Mouse (Mus musculus) small intestine, adult 2 months (tissue): Measurements from ENCODE around the gene Sec61a1. TPM values are rescaled to one million over a fixed set of nuclear protein-coding genes. Genes with fewer than 3 reads are reported as not detected.

ENCODE experiments used
- H3K27ac ChIP-seq: fragments of 200-500 bp; 2 replicates; pipeline ENCODE4 v1.5.1; 2012; ENCODE audit warnings: low read depth, low read length, control low read depth, inconsistent platforms; ENCODE audit not compliant: insufficient read depth
- H3K27me3 ChIP-seq: fragments of 200-500 bp; 2 replicates; pipeline ENCODE4 v1.6.1; 2012; ENCODE audit warnings: mild to moderate bottlenecking, moderate library complexity, low read length, inconsistent platforms; ENCODE audit not compliant: control insufficient read depth, insufficient read depth
- H3K36me3 ChIP-seq: fragments of 200-500 bp; 2 replicates; pipeline ENCODE4 v1.6.1; 2012; ENCODE audit warnings: mild to moderate bottlenecking, low read length, control low read depth, inconsistent platforms; ENCODE audit not compliant: control insufficient read depth, insufficient read depth
- H3K4me1 ChIP-seq: fragments of 200-500 bp; 2 replicates; pipeline ENCODE4 v1.6.1; 2012; ENCODE audit warnings: low read length, inconsistent platforms, mixed read lengths; ENCODE audit not compliant: control insufficient read depth, insufficient read depth, insufficient read length
- H3K4me3 ChIP-seq: fragments of 200-500 bp; 2 replicates; pipeline ENCODE4 v1.5.1; 2012; ENCODE audit warnings: low read depth, mild to moderate bottlenecking, control low read depth, inconsistent platforms, low read length, moderate library complexity
- CTCF ChIP-seq: fragments of 200-500 bp; IDR thresholded peaks from 2 replicates; pipeline ENCODE4 v1.5.1; 2012; ENCODE audit warnings: low read depth, mild to moderate bottlenecking, control low read depth, inconsistent platforms, low read length, moderate library complexity, mixed read lengths; ENCODE audit not compliant: insufficient replicate concordance, insufficient read length; ENCODE audit errors: extremely low read depth
- POLR2A ChIP-seq: fragments of 200-500 bp; IDR thresholded peaks from 2 replicates; pipeline ENCODE4 v1.6.1; 2012; ENCODE audit warnings: low read depth, mild to moderate bottlenecking, control low read depth, inconsistent platforms, low read length, moderate library complexity
- WGBS: fragments of 180-500 bp; shearing (Covaris S2); methylation state at CpG from one replicate; pipeline ENCODE4 v1.1.7; 2018; 5-methylcytosine and 5-hydroxymethylcytosine counted together
- polyA plus RNA-seq: library from polyadenylated mRNA; depleted of rRNA; stranded (reverse); fragments of >200 nt; gene quantifications from 2 replicates; pipeline ENCODE4 v1.2.3, GENCODE M21; 2012

Gene Sec61a1
- polyA plus RNA-seq, 1 experiment, result 310 TPM

- Histone ChIP-seq H3K27ac (no peak overlapping the region), H3K27me3 (no peaks in the 10 kb centered on the region; the same call in 1 of the 2 replicates), H3K4me3 (no peak overlapping the region), H3K36me3 (no peaks in the 10 kb centered on the region), H3K4me1 (no peaks in the 10 kb centered on the region)
- 76% methylated on average over 2 of the region's 2 CpGs for whole genome bisulfite sequencing
- no peak for TF ChIP-seq CTCF
- no peak for TF ChIP-seq POLR2A
Measured at GRCm38 (mm10) chr6:88549916-88550315, 31.2 kb upstream of the Sec61a1 start.

GRCm38 (mm10) chr6:88549137-88549814, 30.6 kb upstream of the Sec61a1 start:
- no peaks in the 10 kb centered on the region; the same call in 1 of the 2 replicates for H3K27me3 ChIP-seq
- H3K36me3 ChIP-seq, result no peaks in the 10 kb centered on the region
- TF ChIP-seq POLR2A, result no peak
- TF ChIP-seq CTCF, result no peak; the same call in 1 of the 2 replicates
- WGBS, result 25% methylated on average over 4 of the region's 4 CpGs
- H3K4me3 ChIP-seq, result no peak overlapping the region
- H3K27ac ChIP-seq, result no peak overlapping the region
- no peaks in the 10 kb centered on the region for H3K4me1 ChIP-seq

- Histone ChIP-seq H3K4me1 (no peaks in the 10 kb centered on the region), H3K27ac (no peak overlapping the region), H3K36me3 (no peaks in the 10 kb centered on the region), H3K4me3 (no peak overlapping the region), H3K27me3 (no peaks in the 10 kb centered on the region; the same call in 1 of the 2 replicates)
- WGBS, result 75% methylated on average over 10 of the region's 10 CpGs
- TF ChIP-seq CTCF (no peak), POLR2A (no peak)
Measured at GRCm38 (mm10) chr6:88548405-88549049, 29.8 kb upstream of the Sec61a1 start.

- Histone ChIP-seq H3K4me1 (no peaks in the 10 kb centered on the region), H3K27me3 (peaks cover 3% of the 10 kb centered on the region; the same call in 1 of the 2 replicates), H3K4me3 (no peak overlapping the region), H3K27ac (no peak overlapping the region), H3K36me3 (no peaks in the 10 kb centered on the region)
- TF ChIP-seq CTCF (no peak), POLR2A (no peak)
- WGBS, result 41% methylated on average over 10 of the region's 10 CpGs
Measured at GRCm38 (mm10) chr6:88545397-88545790, 26.7 kb upstream of the Sec61a1 start.

- H3K27me3 ChIP-seq, result peaks cover 3% of the 10 kb centered on the region; the same call in 1 of the 2 replicates
- H3K36me3 ChIP-seq, result no peaks in the 10 kb centered on the region
- 16% methylated on average over 11 of the region's 11 CpGs for WGBS
- H3K27ac ChIP-seq, result no peak overlapping the region
- no peak overlapping the region for H3K4me3 ChIP-seq
- no peaks in the 10 kb centered on the region for H3K4me1 ChIP-seq
- TF ChIP-seq POLR2A (no peak), CTCF (no peak)
Measured at GRCm38 (mm10) chr6:88544644-88545396, 26.1 kb upstream of the Sec61a1 start.

- no peak overlapping the region for H3K27ac ChIP-seq
- no peaks in the 10 kb centered on the region for H3K36me3 ChIP-seq
- H3K27me3 ChIP-seq, result peaks cover 3% of the 10 kb centered on the region; the same call in 1 of the 2 replicates
- TF ChIP-seq CTCF (no peak), POLR2A (no peak)
- 78% methylated on average over 3 of the region's 3 CpGs for WGBS
- H3K4me3 ChIP-seq, result no peak overlapping the region
- no peaks in the 10 kb centered on the region for H3K4me1 ChIP-seq
Measured at GRCm38 (mm10) chr6:88544241-88544640, 25.5 kb upstream of the Sec61a1 start.
